Mouse (Mus musculus): ENCODE measurements around the gene Endog.

GRCm38 (mm10) chr2:30212951-30213350, 41.7 kb downstream of the Endog start:
- TF ChIP-seq POLR2A (IDR thresholded peaks at IDR 0.05; ENCODE audit: insufficient read depth, low read depth, low read length) (no peak), CTCF (IDR thresholded peaks at IDR 0.05; ENCODE audit: insufficient read depth, low read depth, low read length) (no peak)

All from olfactory bulb, adult 2 months (tissue).